Mouse (Mus musculus): Measurements from ENCODE around the gene Abcg1.
A peak's percentile ranks its signal among the peaks of the same experiment; 100 is the strongest.

Gene Abcg1

DNA sequence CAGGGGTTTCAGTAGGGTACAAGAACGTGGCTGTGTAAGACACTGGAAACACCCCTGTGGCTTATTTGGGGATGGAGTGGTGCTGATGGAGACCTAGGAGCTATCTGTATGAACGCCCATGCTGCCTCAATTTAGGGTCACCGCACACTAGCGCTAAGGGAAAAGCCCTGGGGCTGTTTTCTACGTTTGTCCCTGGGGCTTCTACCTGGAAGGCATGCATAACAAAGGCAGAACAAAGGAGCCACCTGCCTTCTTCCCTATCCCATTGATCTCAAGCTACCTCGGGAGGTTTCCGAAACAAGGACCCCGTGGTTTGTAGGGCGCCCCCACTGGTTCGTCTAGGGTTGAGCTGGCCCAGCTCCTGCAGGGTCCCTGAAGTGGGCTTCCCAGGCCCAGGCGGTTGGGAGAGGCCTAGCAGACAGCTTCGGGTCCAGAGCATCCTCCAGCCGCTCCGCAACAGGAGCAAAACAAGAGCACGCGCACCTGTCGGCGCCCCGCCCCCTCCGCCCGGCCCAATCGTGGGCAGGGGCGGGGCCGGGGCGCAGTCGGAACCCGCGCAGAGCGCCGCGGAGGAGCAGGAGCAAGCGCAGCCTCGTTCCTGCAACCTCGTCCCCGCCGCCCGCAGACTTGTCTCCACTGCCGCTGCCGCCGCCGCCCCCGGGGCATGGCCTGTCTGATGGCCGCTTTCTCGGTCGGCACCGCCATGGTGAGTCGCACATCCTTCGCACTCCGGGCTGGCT is at the start of gene Abcg1:
Abcg1 (plus strand) TSS at position 525 of the 740 bp plus-strand sequence.
- DNase-seq (ENCODE audit: low spot score in 2 of 2) = peak; percentile 74 to 87

DNA sequence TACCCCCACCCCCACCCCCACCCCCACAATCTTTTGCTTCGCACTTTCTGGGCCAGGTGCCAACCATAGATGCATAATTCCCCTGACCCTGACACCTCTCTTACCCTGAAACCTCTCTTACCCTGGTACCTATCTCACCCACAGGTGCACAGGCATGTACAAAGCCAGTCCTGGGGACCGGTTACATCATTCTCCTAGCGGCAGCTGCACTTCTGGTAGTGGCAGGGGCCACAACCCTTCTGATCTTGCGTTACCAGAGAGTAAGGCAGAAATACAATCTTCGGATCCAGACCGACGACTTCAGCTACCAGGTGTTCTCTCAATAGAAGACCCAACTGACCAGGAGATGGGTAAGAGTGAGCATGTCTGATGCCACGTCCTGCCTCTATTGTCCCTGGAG is 49.1 kb upstream of the Abcg1 start:
- DNase-seq (ENCODE audit: low spot score in 2 of 2) = peak; percentile 54 to 60

DNA sequence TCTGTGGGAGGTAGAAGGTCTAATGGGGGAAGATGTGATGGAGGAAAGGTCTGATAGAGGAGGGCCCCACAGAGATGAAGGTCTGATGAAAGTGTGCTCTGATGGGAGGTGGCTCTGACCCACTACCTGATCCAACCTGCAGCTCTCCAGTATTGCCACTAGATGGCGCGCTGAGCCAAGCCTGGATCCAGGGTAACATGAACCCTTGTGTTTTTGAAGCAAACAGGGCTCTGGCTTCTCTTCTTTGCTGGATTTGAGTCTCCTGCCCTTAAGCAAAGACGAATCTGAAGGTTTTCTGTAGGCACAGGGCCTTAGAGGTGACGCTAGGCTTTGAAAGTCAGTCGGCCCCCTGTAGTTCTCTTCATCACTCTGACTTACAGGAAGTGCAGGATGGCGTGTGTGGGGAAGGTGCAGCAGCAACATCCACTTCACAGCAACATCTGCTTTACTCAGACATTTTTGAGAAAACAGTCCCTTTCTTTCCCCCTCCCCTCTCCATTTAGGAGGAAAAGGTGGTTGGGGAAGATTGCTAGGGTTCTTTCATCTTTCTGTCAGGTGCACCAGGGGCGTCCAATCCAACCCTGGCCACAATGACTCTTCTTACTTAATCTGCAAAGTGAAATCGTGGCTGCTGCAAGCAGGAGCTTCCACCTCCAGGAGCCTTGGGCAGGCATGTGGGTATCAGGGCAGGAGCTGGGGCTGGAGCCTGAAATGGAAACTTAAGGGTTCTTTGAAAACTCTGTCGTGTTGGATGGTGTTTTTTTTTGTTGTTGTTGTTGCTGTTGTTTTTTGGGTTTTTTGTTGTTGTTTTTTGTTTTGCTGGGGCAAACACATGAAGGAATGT is 45.7 kb upstream of the Abcg1 start:
- peak; percentile 43 to 73 for DNase-seq (ENCODE audit: low spot score in 2 of 2)

DNA sequence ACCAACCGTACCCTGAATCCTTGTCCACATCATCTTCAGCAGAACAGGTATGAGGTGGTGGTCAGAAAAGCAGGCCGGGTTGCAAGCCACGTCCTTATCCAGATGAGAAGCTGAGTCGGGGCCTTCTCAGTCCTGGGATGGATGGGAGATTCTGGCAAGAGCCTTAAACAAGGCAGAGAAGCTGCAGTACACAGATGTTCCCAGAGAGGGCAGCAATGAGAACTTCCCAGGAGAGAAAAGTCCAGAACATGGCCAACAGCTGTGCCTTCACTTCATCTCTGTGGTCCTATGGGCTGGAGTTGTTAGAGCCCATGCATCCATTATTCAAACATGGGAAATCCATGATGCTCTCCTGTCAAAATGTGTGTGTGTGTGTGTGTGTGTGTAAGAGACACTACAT is 39.2 kb upstream of the Abcg1 start:
- peak; percentile 29 to 67 for DNase-seq (ENCODE audit: low spot score in 2 of 2)

DNA sequence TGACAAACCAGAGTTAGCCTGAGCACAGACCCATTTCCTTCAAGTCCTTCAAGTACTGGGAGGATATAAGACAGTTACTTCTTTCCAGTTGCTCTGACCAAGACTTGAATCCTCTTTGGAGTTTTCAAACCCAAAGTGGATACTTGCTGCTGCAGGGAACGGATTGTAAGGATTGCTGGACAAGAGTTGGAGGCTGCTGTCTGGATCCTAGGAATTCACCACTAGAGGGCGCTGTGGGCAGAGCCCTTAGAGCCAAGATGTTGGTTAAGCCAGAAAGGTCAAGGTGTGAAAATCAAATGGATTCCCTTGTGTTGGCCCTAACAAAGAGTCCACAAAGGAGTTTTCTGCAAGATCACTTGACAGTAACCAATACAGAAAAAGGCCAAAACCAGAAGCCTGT is 38.0 kb upstream of the Abcg1 start:
- DNase-seq (ENCODE audit: low spot score in 2 of 2) = peak; percentile 41 to 79

DNA sequence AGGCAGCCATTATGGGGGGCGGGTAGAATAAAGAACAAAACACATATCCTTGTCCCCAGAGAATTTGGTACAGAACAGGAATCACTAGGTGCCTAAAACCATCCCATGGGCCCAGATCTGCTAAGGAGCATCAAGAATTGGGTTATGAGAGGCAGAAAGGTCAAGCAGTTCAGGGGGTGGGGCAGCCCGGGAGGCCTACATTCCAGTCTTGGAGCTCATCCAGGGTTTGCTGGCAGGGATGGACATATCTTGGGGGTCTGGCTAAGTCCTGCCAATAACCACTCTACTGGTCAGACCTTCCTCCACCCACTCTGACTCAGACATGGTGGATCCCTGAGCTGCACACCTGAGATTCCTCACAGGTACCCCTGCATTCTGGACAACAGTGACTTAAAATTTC is 37.4 kb upstream of the Abcg1 start:
- DNase-seq (ENCODE audit: low spot score in 2 of 2) = no peak

DNA sequence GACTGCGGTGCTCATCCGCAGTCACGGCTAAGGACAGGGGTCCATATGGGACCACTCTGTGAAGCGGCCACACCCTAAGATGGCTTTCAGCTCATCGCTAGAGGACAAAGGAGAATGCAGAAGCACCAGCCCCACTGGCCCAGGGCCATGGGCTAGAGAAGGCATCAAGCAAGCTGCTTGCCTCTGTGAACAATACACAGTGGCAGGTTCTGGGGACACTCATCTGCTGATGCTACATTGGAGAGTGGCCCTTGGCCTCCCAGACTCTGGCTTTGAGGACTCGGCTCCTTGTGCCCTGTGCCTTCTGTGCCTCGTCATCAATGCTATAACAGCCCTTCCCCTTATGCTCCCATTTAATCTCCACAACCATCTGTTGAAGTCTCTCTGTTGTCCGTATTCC is 36.2 kb upstream of the Abcg1 start:
- DNase-seq (ENCODE audit: low spot score in 2 of 2) = no peak

DNA sequence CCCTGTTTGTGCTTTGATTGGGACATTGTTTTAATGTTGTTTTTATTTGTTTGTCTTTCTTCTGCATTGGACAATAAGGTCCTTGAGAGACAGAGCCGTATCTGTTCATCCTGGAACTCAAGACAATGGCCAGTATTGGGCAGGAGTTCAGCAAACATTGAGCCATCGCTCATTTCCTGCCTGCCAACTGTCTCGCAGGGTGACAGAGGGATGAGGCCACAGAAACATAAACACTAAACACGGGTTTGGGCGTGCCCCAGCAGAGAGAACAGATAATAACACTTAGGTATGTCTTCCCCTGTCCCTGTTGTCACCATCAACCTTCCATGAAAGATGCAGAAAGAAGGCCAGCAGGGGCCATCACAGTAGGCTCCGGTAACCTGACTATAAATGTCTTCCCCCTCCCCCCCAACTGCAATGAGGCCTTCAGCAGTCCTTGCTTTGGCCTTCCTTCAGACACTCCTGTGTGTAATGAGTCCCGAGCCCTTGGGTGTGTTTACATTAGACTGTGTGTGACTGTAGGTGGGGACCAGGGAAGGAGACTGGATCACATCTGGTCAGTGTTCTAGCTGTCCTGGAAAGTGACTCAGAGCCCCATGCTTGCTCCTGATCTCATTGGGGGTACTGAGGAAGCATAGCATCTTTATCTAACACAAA is 33.2 kb upstream of the Abcg1 start:
- no peak for DNase-seq (ENCODE audit: low spot score in 2 of 2)

DNA sequence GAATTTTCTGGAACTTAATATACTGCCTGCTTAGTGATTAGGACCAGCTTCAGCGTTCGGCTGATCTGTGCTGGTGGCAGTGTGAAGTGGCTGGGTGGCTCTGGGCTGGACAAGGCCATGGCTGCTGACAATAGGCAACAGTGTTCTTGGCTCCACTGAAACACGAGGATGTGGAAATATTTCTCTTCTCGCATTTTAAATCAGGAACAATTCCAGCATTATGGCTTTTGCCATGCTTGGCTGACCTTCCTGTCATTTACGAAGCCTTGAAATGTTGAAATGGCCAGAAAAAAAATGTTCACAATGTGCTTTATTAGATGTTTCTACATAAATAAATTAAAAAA is 32.7 kb upstream of the Abcg1 start:
- no peak for DNase-seq (ENCODE audit: low spot score in 2 of 2)

DNA sequence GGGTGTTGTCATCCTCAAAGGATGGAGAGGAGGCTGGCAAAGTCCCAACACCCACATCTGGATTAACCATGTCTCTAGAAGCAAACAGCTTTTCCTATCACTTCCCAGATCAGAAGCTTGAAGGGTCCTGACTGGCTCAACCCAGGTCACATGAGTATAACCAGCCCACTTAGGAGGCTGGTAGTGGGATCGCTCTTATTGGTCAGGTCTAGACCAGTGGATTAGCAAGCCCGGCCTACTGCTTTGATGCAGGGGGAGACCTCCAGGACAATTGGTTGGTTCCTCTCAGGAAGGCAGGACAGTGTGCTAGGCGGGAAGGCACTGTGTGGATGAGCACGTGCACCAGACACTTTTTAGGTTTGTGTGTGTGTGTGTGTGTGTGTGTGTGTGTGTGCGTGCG is 30.5 kb upstream of the Abcg1 start:
- no peak for DNase-seq (ENCODE audit: low spot score in 2 of 2)

DNA sequence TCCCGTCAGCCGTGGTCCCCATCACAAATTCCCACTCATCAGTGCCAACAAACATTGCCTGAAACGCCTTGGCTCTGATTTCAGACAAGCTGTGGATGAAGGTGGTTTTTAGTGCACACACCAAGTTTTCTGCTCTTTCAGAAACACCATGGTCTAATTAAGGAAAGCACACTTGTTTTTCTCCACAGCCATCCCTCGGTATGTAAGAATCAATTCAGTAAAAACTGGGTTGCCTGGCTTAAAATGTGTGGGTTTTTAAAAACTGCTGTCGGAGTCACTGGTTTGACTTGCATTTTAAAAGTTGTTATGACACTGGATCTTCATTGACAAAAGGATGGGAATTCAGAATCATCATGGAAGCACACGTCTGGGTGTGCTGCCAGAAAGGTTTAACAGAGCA is 29.8 kb upstream of the Abcg1 start:
- no peak for DNase-seq (ENCODE audit: low spot score in 2 of 2)

DNA sequence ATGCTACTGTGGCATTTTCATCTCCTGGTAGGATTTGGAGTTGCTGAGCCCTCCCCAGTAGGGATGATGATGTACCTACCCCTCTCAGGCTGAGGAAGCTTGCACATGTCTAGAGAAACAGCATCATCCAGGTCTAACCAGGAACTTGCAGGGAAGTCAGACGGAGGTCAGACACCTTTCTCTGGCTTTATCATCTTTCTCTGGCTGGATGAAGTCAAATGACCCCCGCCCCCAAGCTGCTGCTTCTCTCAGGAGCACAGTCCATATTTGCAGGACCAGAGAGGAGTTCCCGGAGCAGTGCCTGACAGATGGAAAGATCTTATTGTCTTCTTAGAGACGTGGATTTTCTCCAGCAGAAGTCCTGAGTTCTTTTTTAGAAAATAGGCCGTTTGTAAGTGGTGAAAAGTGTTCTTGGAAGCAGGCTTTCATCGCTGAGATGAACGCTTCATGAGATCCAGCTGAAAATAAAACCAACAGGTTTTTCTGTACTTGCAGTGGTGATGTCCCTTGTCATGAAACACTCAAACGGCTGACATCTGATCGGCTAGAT is 28.6 kb upstream of the Abcg1 start:
- no peak for DNase-seq (ENCODE audit: low spot score in 2 of 2)

DNA sequence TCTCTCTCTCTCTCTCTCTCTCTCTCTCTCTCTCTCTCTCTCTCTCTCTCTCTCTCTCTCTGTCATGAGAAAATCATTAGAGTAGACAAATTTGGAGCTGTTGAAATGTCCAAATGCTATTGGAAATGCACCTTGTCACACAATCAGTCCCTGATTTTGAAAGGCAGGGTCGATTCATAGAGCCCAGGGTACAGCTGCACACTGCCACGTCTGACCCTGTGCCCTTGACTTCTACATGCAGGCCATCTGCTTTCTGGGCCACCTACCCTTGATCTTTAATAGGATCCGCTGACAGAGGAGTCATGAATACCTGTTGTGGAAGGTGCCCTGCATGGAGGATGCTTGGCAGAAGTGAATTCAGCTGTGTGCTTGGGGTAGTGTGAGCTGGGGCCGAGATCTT is 28.1 kb upstream of the Abcg1 start:
- DNase-seq (ENCODE audit: low spot score in 2 of 2) = no peak

DNA sequence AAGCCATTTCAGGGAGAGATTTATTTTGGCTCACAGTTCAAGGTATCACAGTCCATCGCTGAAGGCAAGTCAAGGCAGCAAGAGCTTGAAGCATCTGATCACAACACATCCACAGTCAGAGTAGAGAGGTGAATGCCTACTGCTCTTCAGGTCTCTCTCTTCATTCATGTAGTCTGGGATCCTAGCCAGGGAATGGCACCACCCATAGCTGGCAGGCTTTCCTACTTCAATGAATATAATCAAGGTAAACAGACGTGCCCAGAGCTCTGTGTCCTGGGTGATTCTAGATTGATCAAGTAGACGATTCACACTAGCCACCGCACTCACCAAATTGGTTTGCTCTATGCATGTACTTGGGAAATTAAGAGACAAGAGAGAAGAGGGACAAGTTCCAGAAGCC is 25.1 kb upstream of the Abcg1 start:
- no peak for DNase-seq (ENCODE audit: low spot score in 2 of 2)

DNA sequence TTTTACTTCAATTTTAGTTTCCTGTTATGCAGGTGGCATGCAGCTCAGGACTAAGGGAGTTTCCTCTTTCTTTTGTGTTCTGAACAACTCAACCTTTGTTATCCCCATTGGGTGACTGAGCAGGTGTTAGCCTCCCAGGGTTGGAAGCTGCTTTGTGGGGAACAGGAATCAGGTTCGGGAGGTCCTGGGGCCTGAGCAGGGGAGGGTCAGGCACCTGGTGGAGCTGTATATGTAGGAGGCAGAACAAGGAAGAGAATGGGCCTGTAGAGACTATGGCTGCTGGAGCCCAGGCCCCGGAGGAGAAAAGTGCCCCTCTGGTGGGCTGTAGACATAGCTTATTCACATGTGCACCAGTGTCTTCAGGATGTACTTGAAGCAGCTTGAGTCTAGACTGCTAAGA is 24.2 kb upstream of the Abcg1 start:
- peak in 1 of 2 experiments; percentile 20 for DNase-seq (ENCODE audit: low spot score in 2 of 2)

DNA sequence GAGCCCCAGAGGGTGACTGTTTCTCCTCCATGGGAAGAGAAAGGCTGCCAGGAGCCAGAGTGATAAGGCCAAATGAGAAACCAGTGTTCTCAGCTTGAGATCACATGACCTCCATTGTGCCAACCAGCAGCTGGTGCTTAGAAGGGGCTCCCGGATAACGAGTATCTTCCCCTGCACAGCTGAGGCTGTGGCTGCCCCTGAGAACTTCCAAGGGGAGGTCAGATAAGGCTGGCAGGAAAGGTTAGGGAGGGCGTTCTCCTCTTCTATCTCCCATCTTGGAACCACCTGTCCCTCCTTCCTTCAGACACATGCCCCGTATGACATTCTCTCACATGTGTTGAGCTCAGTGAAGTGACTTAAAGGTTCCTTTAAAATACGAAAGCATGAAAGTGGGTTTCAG is 23.3 kb upstream of the Abcg1 start:
- peak; percentile 44 to 50 for DNase-seq (ENCODE audit: low spot score in 2 of 2)

DNA sequence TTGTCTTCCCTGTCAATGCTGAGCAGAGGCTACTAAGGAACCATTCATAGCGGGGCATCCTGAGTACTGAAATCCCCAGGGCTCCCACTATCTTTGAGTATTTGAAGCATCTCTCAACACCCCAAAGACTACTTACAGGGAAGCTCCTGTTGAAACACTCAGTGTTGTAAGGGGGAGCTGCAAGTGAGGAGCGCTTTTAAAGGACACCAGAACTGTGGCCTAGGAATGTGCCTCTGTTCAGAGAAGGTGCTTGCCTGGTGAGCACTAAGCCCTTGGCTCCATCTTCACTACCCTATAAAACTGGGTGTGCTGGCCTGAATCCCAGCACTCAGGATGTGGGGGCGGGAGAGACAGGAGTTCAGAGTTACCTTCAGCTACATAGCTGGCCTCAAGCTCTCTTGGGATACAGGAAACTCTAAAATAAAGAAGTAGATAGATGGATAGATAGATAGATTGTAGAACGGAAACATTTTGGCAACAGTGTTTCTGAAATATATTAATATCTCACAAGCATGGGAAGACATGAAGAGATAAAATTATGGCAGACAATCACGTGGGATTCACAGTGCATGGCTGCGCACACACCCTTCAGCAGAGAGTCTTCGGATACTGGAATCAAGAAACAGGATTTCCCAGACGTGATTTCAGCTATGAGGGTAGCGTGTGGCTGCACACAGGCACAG is 22.7 kb upstream of the Abcg1 start:
- DNase-seq (ENCODE audit: low spot score in 2 of 2) = no peak

DNA sequence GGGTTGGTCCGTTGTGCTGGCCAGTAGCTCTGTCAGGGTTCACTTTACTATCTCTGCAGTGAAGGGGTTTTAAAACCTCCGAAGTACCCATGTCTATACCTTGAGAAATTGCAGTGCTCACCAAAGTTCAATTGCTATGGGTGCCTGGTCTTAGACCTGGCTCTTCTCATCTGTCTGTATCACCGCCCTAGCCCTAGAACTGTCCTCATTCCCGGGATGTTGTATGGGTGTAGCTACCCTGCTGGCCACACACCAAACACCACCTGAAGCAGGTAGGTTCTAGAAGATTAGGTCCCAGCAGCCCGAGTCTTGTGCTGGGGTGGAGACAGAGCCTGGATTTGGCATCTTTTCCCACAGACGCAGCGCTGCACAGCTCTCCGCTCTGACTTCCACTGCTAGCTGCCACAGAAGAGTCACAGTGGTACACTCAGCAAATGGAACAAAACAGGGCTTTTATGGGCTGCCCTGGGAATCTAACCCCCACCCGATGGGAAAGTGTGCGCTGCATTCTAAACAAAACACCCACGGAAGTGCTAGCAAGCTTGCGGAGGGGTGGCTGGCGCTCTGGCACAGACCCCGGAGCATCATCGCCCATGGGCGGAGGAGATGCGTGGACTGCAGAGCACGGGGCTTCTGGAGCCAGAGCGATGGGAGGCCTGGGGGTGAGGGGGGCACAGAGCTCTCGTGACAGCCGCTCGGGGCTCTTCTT is 21.2 kb upstream of the Abcg1 start:
- DNase-seq (ENCODE audit: low spot score in 2 of 2) = no peak

DNA sequence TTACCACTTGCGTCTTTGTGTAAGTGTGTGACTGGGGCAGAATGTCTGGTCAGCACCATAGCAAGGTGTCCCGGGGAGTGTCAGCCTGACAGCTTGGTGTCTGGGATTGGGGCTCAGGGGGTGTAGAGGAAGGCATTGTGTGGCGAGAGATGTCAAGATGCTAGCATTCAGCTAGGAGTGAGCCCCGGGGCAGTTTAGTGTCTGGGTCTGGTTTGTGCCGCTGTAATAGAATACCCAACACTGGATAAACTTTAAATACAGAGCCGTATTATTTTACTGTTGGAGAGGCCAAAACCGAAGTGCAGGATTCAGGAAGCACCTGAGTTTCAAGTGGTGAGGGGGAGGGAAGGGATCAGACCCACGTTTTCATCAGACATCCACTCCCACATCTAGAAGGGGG is 20.1 kb upstream of the Abcg1 start:
- DNase-seq (ENCODE audit: low spot score in 2 of 2) = no peak

DNA sequence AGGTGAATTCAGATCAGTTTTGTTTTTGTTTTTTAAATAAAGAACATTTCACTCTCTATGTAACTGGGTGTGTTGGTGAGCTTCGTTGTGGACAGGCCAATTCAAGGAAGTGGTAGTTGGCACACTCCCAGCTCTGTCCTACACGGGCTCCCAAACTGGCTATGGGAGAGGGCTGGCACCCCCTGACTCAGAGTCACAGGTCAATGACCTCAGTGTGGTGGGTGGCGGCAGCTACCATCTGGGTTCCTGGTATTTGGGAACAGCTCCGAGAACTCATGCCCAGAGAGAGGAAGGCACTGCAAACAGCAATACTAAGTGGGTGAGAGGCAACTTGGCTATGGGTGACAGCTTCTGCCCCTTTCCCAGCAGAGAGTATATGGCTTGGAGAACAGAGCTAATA is 19.1 kb upstream of the Abcg1 start:
- no peak for DNase-seq (ENCODE audit: low spot score in 2 of 2)

DNA sequence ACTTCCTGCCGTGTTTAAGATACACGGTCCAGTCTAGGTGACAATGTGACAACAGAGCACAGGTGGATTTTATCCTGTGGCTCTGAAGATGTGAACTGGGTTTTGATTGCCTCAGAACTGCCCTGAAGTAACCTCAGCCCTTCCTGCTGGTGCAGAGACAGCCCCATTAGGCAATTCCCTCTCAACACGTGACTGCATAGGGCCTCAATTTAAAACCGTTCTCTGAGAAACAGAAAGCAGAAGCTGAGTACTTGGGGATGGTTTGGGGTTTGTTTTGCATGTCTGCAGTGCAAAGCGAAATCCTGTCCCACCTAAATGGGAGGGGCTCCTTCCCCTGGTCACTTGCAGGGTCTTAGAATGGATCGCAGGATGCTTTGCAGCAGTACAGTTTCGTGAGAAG is 17.8 kb upstream of the Abcg1 start:
- no peak for DNase-seq (ENCODE audit: low spot score in 2 of 2)
